In genomic region chr10:93265833-93266232, GRCm38 (mm10) we compare ENCODE assay signal across 20 mouse cellular contexts. TPM values are rescaled to one million over a fixed set of nuclear protein-coding genes. Genes with fewer than 3 reads are reported as not detected.
DNase-seq lines count a peak whose midpoint lies in the region; TF ChIP-seq lines count a peak whose summit lies in the region.
"Had no signal": no experiment of that assay in that cellular context is flagged by ENCODE, and none has a peak within 500 bp of the region (broad histone marks: within the 10 kb centered on the region; RNA-seq: fewer than 3 reads in every experiment).

No protein-coding gene starts in this region.

- no peak for TF ChIP-seq POLR2A in cortical plate, adult 2 months (IDR thresholded peaks at IDR 0.05; ENCODE audit: extremely low read depth, insufficient read depth, low read length)

- TF ChIP-seq CTCF in cortical plate, adult 2 months (IDR thresholded peaks at IDR 0.05; ENCODE audit: extremely low read depth, insufficient read depth, low read length), result no peak

- intact Hi-C loops in heart, postnatal 14 days (cut with DNase I), result loop anchor here (5.0 kb wide), 1 partner anchor 34 kb away; no protein-coding TSS in a partner anchor

- H3K4me1 ChIP-seq in cortical plate, adult 2 months (ENCODE audit: control insufficient read depth, insufficient read depth, low read length), result peaks cover 10% of the 10 kb centered on the region; the same call in 1 of the 2 replicates

- no peak overlapping the region for H3K4me3 ChIP-seq in cortical plate, adult 2 months (ENCODE audit: insufficient read depth, low read length)
- H3K4me3 ChIP-seq: forebrain, embryonic 10.5 days; forebrain, embryonic 13.5 days; hindbrain, embryonic 10.5 days; hindbrain, embryonic 13.5 days had no signal

- DNase-seq in heart, adult 11 months, result peak; percentile 76
- no peak for DNase-seq in heart, postnatal 14 days
- peak; percentile 64 for DNase-seq in 416B (ENCODE audit: low read depth)
- DNase-seq in NIH3T3 (ENCODE audit: low read depth), result peak; percentile 17
- DNase-seq in frontal cortex, postnatal 36 days (ENCODE audit: low spot score in 2 of 2), result no peak
- DNase-seq in cerebellum, adult 9-11 months, result no peak
- no peak for DNase-seq in thymus, postnatal 14 days
- DNase-seq: adrenal gland, postnatal 10 days; cerebellum, adult 18-20 months; cerebellum, adult 9-10 months; cerebellum, postnatal 25 days; gastrocnemius, postnatal 36 days; heart, postnatal 36 days; kidney, adult 18-20 months had no signal

- H3K27ac ChIP-seq in cortical plate, adult 2 months (ENCODE audit: insufficient read depth, low read length), result peak overlapping the region; percentile 41
- H3K27ac ChIP-seq: forebrain, embryonic 13.5 days; hindbrain, embryonic 10.5 days; hindbrain, embryonic 13.5 days; hindbrain, postnatal 0 days had no signal

RNA-seq across cellular contexts. Expression of gene Elk3, which starts 45.1 kb away (rescaled TPM):
- 10 to 100 TPM; 64.1 to 67.2 TPM for total RNA-seq in heart, postnatal 14 days (2021)
- 6.5 and 6.9 TPM in 2 replicates for polyA plus RNA-seq in cortical plate, adult 2 months (2012; rRNA removed)

Comparison
In these comparisons a context has a peak if more than half of its experiments do, and no peak if none do; other contexts are left out.
1. DNase-seq: peak in heart, adult 11 months (single experiment), 416B (single experiment) and NIH3T3 (single experiment); none in heart, postnatal 14 days (0 of 2), frontal cortex, postnatal 36 days (0 of 2), cerebellum, adult 9-11 months (single experiment) and thymus, postnatal 14 days (single experiment).